Mouse (Mus musculus) kidney, embryonic 15.5 days (tissue): ENCODE data around the gene Cd22. TPM values are rescaled to one million over a fixed set of nuclear protein-coding genes. Genes with fewer than 3 reads are reported as not detected.

ENCODE experiments used
- ATAC-seq: fragments of 200-750 bp; cut with Nextera tagmentation; replicated peaks from 2 replicates; pipeline ENCODE4 v1.8.0; 2017; ENCODE audit warnings: moderate TSS enrichment; ENCODE audit not compliant: low FRiP score
- H3K27ac ChIP-seq: fragments of 300-500 bp; sonication (generic); 2 replicates; pipeline ENCODE4 v1.5.1; 2015; ENCODE audit warnings: mild to moderate bottlenecking, inconsistent platforms
- H3K27me3 ChIP-seq: fragments of 300-500 bp; sonication (generic); 2 replicates; pipeline ENCODE4 v1.6.1; 2015; ENCODE audit warnings: inconsistent platforms
- H3K36me3 ChIP-seq: fragments of 300-500 bp; sonication (generic); 2 replicates; pipeline ENCODE4 v1.6.1; 2015; ENCODE audit warnings: inconsistent platforms
- H3K4me1 ChIP-seq: fragments of 300-500 bp; sonication (generic); 2 replicates; pipeline ENCODE4 v1.6.1; 2015; ENCODE audit warnings: inconsistent platforms
- H3K4me2 ChIP-seq: fragments of 300-500 bp; sonication (generic); 2 replicates; pipeline ENCODE4 v1.6.1; 2015; ENCODE audit warnings: moderate library complexity, mild to moderate bottlenecking, inconsistent platforms
- H3K4me3 ChIP-seq: fragments of 300-500 bp; sonication (generic); replicated peaks from 2 replicates; pipeline ENCODE4 v1.5.1; 2015; ENCODE audit warnings: mild to moderate bottlenecking, inconsistent platforms
- H3K9ac ChIP-seq: fragments of 300-500 bp; sonication (generic); 2 replicates; pipeline ENCODE4 v1.6.1; 2015; ENCODE audit warnings: mild to moderate bottlenecking, inconsistent platforms
- H3K9me3 ChIP-seq: fragments of 300-500 bp; sonication (generic); replicated peaks from 2 replicates; pipeline ENCODE4 v1.6.1; 2016; ENCODE audit warnings: inconsistent platforms
- WGBS: fragments of 180-500 bp; shearing (Covaris S2); methylation state at CpG from one replicate; pipeline ENCODE4 v1.1.7; 2015; ENCODE audit warnings: mixed read lengths; 5-methylcytosine and 5-hydroxymethylcytosine counted together
- polyA plus RNA-seq: library from polyadenylated mRNA; unstranded; fragments of >200 nt; fragmentation: Nextera tagmentation; extraction: Ambion mirVana; gene quantifications from 2 replicates; pipeline ENCODE4 v1.2.1, GENCODE M21; 2015

Gene Cd22
- polyA plus RNA-seq, 1 experiment from 2014 or later, result 0.19 TPM

- Histone ChIP-seq H3K27me3 (no peaks in the 10 kb centered on the region), H3K9me3 (no peaks in the 10 kb centered on the region), H3K27ac (no peak overlapping the region), H3K4me2 (no peak overlapping the region), H3K9ac (no peak overlapping the region), H3K36me3 (no peaks in the 10 kb centered on the region), H3K4me1 (peaks cover 13% of the 10 kb centered on the region; the same call in 1 of the 2 replicates), H3K4me3 (no peak overlapping the region)
- 87% methylated on average over 3 of the region's 3 CpGs for WGBS
- ATAC-seq, result no peak
Observed at GRCm38 (mm10) chr7:30895217-30895616, 15.1 kb upstream of the Cd22 start.

- Histone ChIP-seq H3K4me1 (peaks cover 8% of the 10 kb centered on the region; the same call in 1 of the 2 replicates), H3K36me3 (no peaks in the 10 kb centered on the region), H3K9ac (no peak overlapping the region), H3K4me2 (no peak overlapping the region), H3K27me3 (no peaks in the 10 kb centered on the region), H3K4me3 (no peak overlapping the region), H3K9me3 (no peaks in the 10 kb centered on the region), H3K27ac (peak overlapping the region; percentile 75)
- 45% methylated on average over 3 of the region's 3 CpGs for WGBS
- ATAC-seq, result peak; percentile 43; the same call in 1 of the 2 replicates
Observed at GRCm38 (mm10) chr7:30892515-30892914, 12.4 kb upstream of the Cd22 start.

DNA sequence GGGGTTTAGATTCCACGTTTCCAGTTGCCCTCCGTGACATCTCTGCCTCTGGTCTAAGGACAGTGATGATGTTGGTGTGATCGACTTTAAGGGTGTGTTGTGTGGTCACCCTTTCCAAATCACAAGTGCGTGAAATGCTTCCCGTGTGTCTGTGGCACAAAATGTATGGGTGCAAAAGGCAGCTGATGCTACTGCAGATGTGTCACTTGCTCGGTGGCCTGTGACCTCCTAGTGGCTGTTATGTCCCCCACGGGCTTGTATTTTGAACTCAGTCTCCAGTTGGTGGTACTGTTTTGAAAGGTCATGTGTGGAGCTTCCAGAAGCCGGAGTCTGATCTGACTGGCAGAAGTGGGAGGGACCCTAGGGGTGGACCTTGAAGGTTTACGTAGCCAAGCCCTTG lies 11.6 kb upstream of the Cd22 start:
- no peak overlapping the region for H3K4me3 ChIP-seq
- WGBS, result 68% methylated on average over 9 of the region's 9 CpGs
- H3K9ac ChIP-seq, result no peak overlapping the region
- H3K27ac ChIP-seq, result peak overlapping the region; percentile 75; the same call in 1 of the 2 replicates
- H3K4me2 ChIP-seq, result no peak overlapping the region
- ATAC-seq, result no peak
- H3K36me3 ChIP-seq, result no peaks in the 10 kb centered on the region
- H3K9me3 ChIP-seq, result no peaks in the 10 kb centered on the region
- peaks cover 8% of the 10 kb centered on the region; the same call in 1 of the 2 replicates for H3K4me1 ChIP-seq
- no peaks in the 10 kb centered on the region for H3K27me3 ChIP-seq

DNA sequence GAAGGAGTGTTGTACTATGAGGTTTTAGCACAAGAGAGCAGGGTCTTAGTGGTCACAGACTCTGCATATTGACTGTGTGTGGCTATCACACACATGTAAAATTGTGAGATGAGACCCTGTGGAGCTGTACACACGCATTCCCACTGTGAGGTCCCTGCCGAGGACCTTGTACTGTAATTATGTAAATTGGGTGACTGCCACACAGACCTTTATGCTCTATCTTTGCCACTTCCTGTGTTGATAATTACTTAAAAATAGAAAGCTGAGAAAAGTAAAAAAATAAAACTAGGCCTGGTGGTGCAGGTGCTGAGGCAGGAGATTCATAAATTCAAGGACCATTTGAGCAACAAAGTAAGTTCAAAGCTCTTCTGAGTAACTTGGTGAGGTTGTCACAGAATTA lies 10.5 kb upstream of the Cd22 start:
- H3K27ac ChIP-seq, result no peak overlapping the region
- H3K4me2 ChIP-seq, result no peak overlapping the region
- ATAC-seq, result no peak
- H3K27me3 ChIP-seq, result no peaks in the 10 kb centered on the region
- no peak overlapping the region for H3K9ac ChIP-seq
- peaks cover 8% of the 10 kb centered on the region; the same call in 1 of the 2 replicates for H3K4me1 ChIP-seq
- WGBS, result 63% methylated on average over 2 of the region's 2 CpGs
- no peaks in the 10 kb centered on the region for H3K36me3 ChIP-seq
- H3K9me3 ChIP-seq, result no peaks in the 10 kb centered on the region
- H3K4me3 ChIP-seq, result no peak overlapping the region

- ATAC-seq, result no peak
- Histone ChIP-seq H3K9me3 (no peaks in the 10 kb centered on the region), H3K4me2 (no peak overlapping the region), H3K27me3 (no peaks in the 10 kb centered on the region), H3K36me3 (no peaks in the 10 kb centered on the region), H3K4me3 (no peak overlapping the region), H3K27ac (no peak overlapping the region), H3K4me1 (peaks cover 8% of the 10 kb centered on the region; the same call in 1 of the 2 replicates), H3K9ac (no peak overlapping the region)
- 65% methylated on average over 7 of the region's 7 CpGs for WGBS
Observed at GRCm38 (mm10) chr7:30888786-30889185, 8.6 kb upstream of the Cd22 start.

GRCm38 (mm10) chr7:30887568-30888188 lies 7.5 kb upstream of the Cd22 start:
- no peak for ATAC-seq
- Histone ChIP-seq H3K9me3 (no peaks in the 10 kb centered on the region), H3K27ac (no peak overlapping the region), H3K27me3 (no peaks in the 10 kb centered on the region), H3K4me2 (no peak overlapping the region), H3K4me1 (peaks cover 1% of the 10 kb centered on the region; the same call in 1 of the 2 replicates), H3K9ac (no peak overlapping the region), H3K36me3 (no peaks in the 10 kb centered on the region), H3K4me3 (no peak overlapping the region)
- 80% methylated on average over 14 of the region's 14 CpGs for whole genome bisulfite sequencing

- Histone ChIP-seq H3K36me3 (no peaks in the 10 kb centered on the region), H3K4me1 (no peaks in the 10 kb centered on the region), H3K9ac (no peak overlapping the region), H3K9me3 (no peaks in the 10 kb centered on the region), H3K4me3 (no peak overlapping the region), H3K27ac (no peak overlapping the region), H3K4me2 (no peak overlapping the region), H3K27me3 (no peaks in the 10 kb centered on the region)
- ATAC-seq, result no peak
- 92% methylated on average over 4 of the region's 4 CpGs for WGBS
Observed at GRCm38 (mm10) chr7:30886852-30887251, 6.7 kb upstream of the Cd22 start.

GRCm38 (mm10) chr7:30884047-30884446 lies 3.9 kb upstream of the Cd22 start:
- Histone ChIP-seq H3K27me3 (no peaks in the 10 kb centered on the region), H3K27ac (no peak overlapping the region), H3K4me3 (no peak overlapping the region), H3K9me3 (no peaks in the 10 kb centered on the region), H3K4me1 (no peaks in the 10 kb centered on the region), H3K9ac (no peak overlapping the region), H3K4me2 (no peak overlapping the region), H3K36me3 (no peaks in the 10 kb centered on the region)
- ATAC-seq, result no peak

DNA sequence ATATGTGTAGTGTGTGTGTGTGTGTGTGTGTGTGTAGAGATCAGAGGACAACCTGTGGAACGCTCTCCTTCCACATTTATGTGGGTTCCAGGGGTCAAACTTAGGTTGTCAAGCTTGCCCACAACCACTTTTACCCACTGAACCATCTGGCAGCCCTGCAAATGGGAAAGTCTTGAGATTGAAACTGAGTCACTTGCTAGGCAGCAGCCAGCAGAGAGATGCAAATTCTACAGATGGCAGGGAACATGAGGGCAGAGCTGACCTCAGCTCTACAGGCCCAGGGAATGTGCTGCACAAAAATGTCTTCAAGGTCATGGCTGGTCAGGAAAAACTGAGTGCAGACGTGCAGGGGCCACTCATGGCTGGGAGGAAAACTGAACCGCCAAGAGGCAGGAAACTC lies 1.2 kb upstream of the Cd22 start:
- WGBS, result 75% methylated on average over 3 of the region's 3 CpGs
- H3K36me3 ChIP-seq, result no peaks in the 10 kb centered on the region
- no peaks in the 10 kb centered on the region for H3K9me3 ChIP-seq
- H3K4me2 ChIP-seq, result no peak overlapping the region
- no peak overlapping the region for H3K27ac ChIP-seq
- H3K27me3 ChIP-seq, result no peaks in the 10 kb centered on the region
- ATAC-seq, result no peak
- H3K4me3 ChIP-seq, result no peak overlapping the region
- no peaks in the 10 kb centered on the region for H3K4me1 ChIP-seq
- H3K9ac ChIP-seq, result no peak overlapping the region

DNA sequence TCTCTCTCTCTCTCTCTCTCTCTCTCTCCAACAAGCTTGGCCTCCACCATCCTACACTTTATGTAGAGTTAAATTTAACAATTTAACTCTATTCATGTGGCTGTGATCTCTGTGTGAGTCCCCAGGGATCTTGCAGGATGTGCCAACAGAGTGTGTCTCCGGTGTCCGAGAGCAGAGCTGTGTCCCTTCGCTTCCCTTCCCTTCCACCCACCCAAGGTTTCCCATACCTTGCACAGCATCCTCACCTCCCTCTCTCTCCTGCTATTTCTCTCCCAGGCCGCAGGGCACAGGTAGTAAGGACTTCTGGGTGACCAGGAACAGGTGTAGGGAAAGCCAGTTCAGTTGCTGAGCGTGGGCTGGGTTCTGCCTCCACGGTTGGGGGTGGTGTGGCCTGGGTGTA lies 1.2 kb downstream of the Cd22 start:
- ATAC-seq, result no peak
- no peaks in the 10 kb centered on the region for H3K4me1 ChIP-seq
- H3K4me2 ChIP-seq, result no peak overlapping the region
- H3K27ac ChIP-seq, result no peak overlapping the region
- no peaks in the 10 kb centered on the region for H3K27me3 ChIP-seq
- WGBS, result 82% methylated on average over 6 of the region's 6 CpGs
- H3K9ac ChIP-seq, result no peak overlapping the region
- no peaks in the 10 kb centered on the region for H3K36me3 ChIP-seq
- H3K9me3 ChIP-seq, result no peaks in the 10 kb centered on the region
- H3K4me3 ChIP-seq, result no peak overlapping the region

DNA sequence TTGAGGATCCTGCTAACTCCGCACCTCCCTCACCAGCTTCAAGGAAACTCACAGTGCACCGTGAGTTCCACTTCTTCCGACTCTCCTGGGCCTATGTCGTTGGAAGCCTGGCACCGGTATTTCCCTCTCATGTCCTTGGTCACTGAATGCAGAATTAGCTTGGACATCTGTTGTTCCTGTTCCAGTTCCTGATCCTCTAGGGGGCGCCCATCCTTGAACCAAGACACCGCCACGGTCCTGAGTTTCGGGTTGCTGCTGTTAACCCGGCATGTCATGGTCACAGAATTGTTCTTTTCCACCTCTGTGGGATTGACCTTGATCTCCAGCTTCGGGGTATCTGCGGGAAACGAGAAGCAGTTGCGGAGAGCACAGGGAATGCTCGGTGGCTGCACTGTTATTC lies 7.1 kb downstream of the Cd22 start:
- peak overlapping the region; percentile 43 for H3K4me2 ChIP-seq
- no peaks in the 10 kb centered on the region for H3K27me3 ChIP-seq
- 20% methylated on average over 15 of the region's 15 CpGs for WGBS
- no peaks in the 10 kb centered on the region for H3K9me3 ChIP-seq
- no peaks in the 10 kb centered on the region for H3K4me1 ChIP-seq
- no peak overlapping the region for H3K4me3 ChIP-seq
- no peak overlapping the region for H3K27ac ChIP-seq
- ATAC-seq, result no peak; the same call in 1 of the 2 replicates
- H3K36me3 ChIP-seq, result no peaks in the 10 kb centered on the region
- no peak overlapping the region for H3K9ac ChIP-seq

DNA sequence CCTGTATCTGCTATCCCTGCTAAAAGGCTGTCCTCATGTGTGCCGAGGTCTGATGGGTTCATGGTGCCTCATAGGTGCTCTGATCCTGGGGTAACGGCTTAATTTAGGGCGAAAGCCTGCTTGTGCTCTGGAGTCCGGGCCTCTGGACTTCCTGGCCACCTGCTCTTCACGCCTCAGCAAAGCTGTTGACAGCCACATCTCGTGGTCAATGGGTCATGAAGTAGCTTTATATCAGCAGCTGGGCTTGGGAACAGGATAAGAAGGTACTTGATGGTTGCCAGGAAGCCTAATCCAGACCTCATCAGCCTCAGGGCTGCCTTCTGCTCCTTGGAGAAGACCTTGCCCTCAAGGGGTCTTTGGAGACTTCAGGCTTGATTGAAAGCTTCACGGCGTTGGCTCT lies 16.8 kb downstream of the Cd22 start:
- Histone ChIP-seq H3K27ac (0 out of 2 replicates have a peak overlapping the region, but pooled peaks have one; percentile 27), H3K27me3 (no peaks in the 10 kb centered on the region), H3K9me3 (no peaks in the 10 kb centered on the region), H3K4me2 (no peak overlapping the region), H3K9ac (no peak overlapping the region), H3K4me3 (no peak overlapping the region), H3K36me3 (no peaks in the 10 kb centered on the region), H3K4me1 (peaks cover 17% of the 10 kb centered on the region)
- 0 out of 2 replicates have a peak, but pooled peaks have one; percentile 24 for ATAC-seq
- WGBS, result 36% methylated on average over 8 of the region's 8 CpGs

GRCm38 (mm10) chr7:30861464-30861863 lies 18.7 kb downstream of the Cd22 start, which contains the start of gene Ffar1:
TSS of gene Ffar1 (minus strand) at chr7:30861564.
- no peaks in the 10 kb centered on the region for H3K36me3 ChIP-seq
- ATAC-seq, result no peak
- no peak within 1 kb of the TSS for H3K4me3 ChIP-seq
- WGBS, result 84% methylated on average over 12 of the region's 12 CpGs
- H3K27ac ChIP-seq, result no peak within 1 kb of the TSS
- peaks cover 17% of the 10 kb centered on the region for H3K4me1 ChIP-seq
- H3K27me3 ChIP-seq, result 0 out of 2 replicates have a peak, but pooled peaks cover 5% of the 10 kb centered on the region
- H3K4me2 ChIP-seq, result no peak within 1 kb of the TSS
- H3K9ac ChIP-seq, result no peak within 1 kb of the TSS
- no peaks in the 10 kb centered on the region for H3K9me3 ChIP-seq
